Mouse (Mus musculus): ENCODE results near the gene Cpt1b. TPM values are rescaled to one million over a fixed set of nuclear protein-coding genes. Genes with fewer than 3 reads are reported as not detected.

Cpt1b gene
- polyA plus RNA-seq, 1 experiment from 2014 or later = 0.52 TPM

GRCm38 (mm10) chr15:89376957-89377356 lies 48.7 kb downstream of the Cpt1b start, which contains the start of gene Tymp:
Tymp (minus strand) TSS chr15:89377039.
- Histone ChIP-seq H3K4me2 (replicated peaks) (peak within 1 kb of the TSS; percentile 76), H3K27me3 (peaks cover 65% of the 10 kb centered on the region), H3K9ac (peak within 1 kb of the TSS; percentile 19; the same call in 1 of the 2 replicates), H3K36me3 (peaks cover 8% of the 10 kb centered on the region), H3K27ac (no peak within 1 kb of the TSS), H3K4me3 (no peak within 1 kb of the TSS; the same call in 1 of the 2 replicates), H3K4me1 (peaks cover 42% of the 10 kb centered on the region), H3K9me3 (no peaks in the 10 kb centered on the region)
- 12% methylated on average over 16 of the region's 16 CpGs for WGBS
- no peak for ATAC-seq (ENCODE audit: low FRiP score, low read depth)

DNA sequence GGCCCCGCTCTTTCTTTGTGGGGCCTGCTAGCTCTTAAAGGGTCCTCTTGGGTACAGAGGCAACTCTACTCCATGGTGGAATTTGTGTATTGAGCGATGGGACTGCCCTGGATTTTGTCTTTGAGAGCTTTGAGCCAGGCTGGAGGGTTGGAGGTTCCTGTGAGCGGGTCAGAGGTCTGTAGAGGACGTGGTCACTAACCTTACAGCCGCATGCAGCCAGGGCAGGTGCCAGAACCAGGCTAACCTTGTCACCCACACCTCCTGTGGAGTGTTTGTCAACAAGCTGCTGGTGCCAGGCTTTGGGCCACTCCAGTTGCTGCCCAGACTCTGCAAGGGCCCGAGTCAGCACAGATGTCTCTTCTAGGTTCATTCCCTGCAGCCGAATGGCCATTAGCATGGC lies 49.6 kb downstream of the Cpt1b start:
- Histone ChIP-seq H3K4me1 (peaks cover 42% of the 10 kb centered on the region), H3K27me3 (peaks cover 58% of the 10 kb centered on the region), H3K9me3 (no peaks in the 10 kb centered on the region), H3K27ac (no peak overlapping the region), H3K36me3 (peaks cover 18% of the 10 kb centered on the region), H3K4me3 (no peak overlapping the region), H3K4me2 (replicated peaks) (no peak overlapping the region), H3K9ac (no peak overlapping the region)
- ATAC-seq (ENCODE audit: low FRiP score, low read depth) = no peak
- WGBS = 78% methylated on average over 7 of the region's 7 CpGs

DNA sequence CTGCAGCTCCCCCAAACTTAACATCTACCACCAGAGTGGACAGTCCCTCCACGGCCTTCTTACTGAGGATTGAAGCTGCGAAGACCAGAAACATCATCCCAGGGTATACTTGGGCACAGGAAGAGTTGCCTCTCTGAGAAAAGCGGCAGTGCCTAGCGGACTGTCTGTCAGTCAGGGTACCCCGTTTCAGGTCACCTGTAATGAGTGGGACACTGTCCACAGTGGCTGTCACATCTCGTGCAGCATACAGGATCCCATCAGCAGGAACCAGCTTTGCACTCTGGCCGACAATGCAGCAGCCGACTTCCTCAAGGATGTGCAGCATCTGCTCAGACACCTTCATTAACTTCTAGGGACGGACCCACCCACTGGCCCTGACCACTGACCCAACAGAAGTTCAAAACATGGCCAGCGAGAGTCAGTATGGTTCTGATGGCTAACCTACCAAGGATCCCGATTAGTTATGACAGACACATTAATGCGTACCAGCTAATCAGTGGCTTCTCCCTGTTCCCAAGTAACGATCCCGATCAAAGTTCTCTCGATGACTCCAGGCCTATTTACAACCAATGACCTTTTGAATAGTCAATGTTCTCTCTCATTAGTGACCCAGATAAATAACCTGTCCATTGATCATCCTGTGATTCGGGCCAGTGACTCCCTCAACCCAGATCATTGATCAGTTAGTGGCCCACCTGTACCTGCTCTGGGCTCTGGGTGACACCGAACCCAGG lies 50.7 kb downstream of the Cpt1b start:
- H3K27ac ChIP-seq = no peak overlapping the region
- no peak overlapping the region for H3K4me3 ChIP-seq
- H3K4me1 ChIP-seq = peaks cover 42% of the 10 kb centered on the region
- H3K9ac ChIP-seq = 0 out of 2 replicates have a peak overlapping the region, but pooled peaks have one; percentile 84
- ATAC-seq (ENCODE audit: low FRiP score, low read depth) = no peak
- 0 out of 2 replicates have a peak overlapping the region, but pooled peaks have one; percentile 85 for H3K4me2 ChIP-seq (replicated peaks)
- peaks cover 28% of the 10 kb centered on the region for H3K36me3 ChIP-seq
- no peaks in the 10 kb centered on the region for H3K9me3 ChIP-seq
- peaks cover 47% of the 10 kb centered on the region for H3K27me3 ChIP-seq
- WGBS = 88% methylated on average over 17 of the region's 17 CpGs

DNA sequence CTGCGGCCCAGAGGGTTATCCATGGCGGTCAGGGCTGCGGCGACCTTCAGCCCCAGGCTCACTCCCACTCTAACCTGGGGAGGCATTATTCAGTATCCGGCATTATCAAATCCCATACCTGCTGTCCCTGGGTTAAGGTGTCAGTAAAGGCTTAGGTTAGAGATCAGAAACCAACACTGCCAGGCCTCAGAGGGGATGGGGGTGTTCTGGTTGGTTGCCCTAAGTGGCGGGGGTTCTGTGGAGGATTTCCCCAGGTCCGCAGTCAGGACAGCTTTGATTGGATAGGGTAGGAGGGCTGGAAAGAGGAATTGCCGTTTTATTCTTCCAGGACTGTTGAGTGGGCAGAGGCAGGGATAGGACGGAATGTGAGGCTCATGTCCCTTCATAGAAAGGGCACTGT lies 51.3 kb downstream of the Cpt1b start:
- Histone ChIP-seq H3K4me3 (peak overlapping the region; percentile 66), H3K4me1 (peaks cover 40% of the 10 kb centered on the region), H3K9ac (peak overlapping the region; percentile 84), H3K4me2 (replicated peaks) (peak overlapping the region; percentile 85), H3K36me3 (peaks cover 35% of the 10 kb centered on the region), H3K27me3 (peaks cover 42% of the 10 kb centered on the region), H3K9me3 (no peaks in the 10 kb centered on the region), H3K27ac (peak overlapping the region; percentile 87; the same call in 1 of the 2 replicates)
- no peak for ATAC-seq (ENCODE audit: low FRiP score, low read depth)
- WGBS = 42% methylated on average over 9 of the region's 9 CpGs

- no peaks in the 10 kb centered on the region for H3K9me3 ChIP-seq
- H3K9ac ChIP-seq = peak within 1 kb of the TSS; percentile 84
- peak within 1 kb of the TSS; percentile 66 for H3K4me3 ChIP-seq
- H3K4me1 ChIP-seq = peaks cover 34% of the 10 kb centered on the region
- under 1% methylated on average over 42 of the region's 42 CpGs for WGBS
- peak; percentile 84 for ATAC-seq (ENCODE audit: low FRiP score, low read depth)
- H3K36me3 ChIP-seq = peaks cover 40% of the 10 kb centered on the region
- H3K27me3 ChIP-seq = peaks cover 36% of the 10 kb centered on the region
- peak within 1 kb of the TSS; percentile 87 for H3K27ac ChIP-seq
- peak within 1 kb of the TSS; percentile 85 for H3K4me2 ChIP-seq (replicated peaks)
These were observed 51.9 kb downstream of the Cpt1b start, which contains the start of gene Sco2 for GRCm38 (mm10) chr15:89373762-89374248. Sco2 (minus strand) TSS chr15:89373846.

DNA sequence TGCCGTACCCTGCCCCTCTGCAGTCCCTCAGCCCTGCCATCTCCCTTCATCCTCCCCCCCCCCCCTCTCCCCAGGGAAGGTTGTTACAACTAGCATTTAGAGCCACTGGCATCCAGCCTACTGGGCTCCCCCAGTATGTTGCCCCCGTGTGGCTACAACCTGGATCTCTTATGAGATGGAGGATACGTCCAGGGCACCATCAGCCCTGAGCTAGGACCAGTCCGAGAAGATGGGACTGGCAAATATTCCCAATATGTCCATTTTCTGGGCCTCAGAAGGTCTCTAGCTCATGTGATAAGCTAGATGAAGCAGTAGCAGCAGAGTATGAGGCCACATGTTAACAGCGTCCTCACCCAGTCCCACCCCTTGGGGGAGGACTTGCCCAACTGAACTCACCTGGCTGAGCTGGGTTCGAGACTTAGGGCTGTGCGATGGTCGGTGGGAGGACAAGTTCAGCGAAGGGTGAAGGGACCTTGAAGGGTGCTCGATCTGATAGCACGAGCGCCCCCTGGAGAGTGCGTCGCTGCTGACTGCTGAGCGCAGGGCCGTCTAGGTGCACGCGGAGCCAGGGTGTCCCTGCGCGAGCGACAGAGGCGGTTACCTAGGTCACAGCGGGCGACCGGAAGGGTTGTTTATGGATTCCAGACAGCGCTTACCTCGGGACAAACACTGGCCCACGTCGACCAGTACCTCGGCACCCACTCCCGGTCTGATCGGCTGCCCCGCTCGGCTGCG lies 52.5 kb downstream of the Cpt1b start:
- peaks cover 46% of the 10 kb centered on the region for H3K36me3 ChIP-seq
- H3K4me2 ChIP-seq (replicated peaks) = peak overlapping the region; percentile 85
- 2% methylated on average over 35 of the region's 35 CpGs for WGBS
- no peaks in the 10 kb centered on the region for H3K9me3 ChIP-seq
- peak; percentile 77 for ATAC-seq (ENCODE audit: low FRiP score, low read depth)
- H3K9ac ChIP-seq = peak overlapping the region; percentile 84
- peaks cover 28% of the 10 kb centered on the region for H3K4me1 ChIP-seq
- H3K4me3 ChIP-seq = peak overlapping the region; percentile 66
- H3K27me3 ChIP-seq = peaks cover 30% of the 10 kb centered on the region
- H3K27ac ChIP-seq = peak overlapping the region; percentile 87

GRCm38 (mm10) chr15:89372536-89372935 lies 53.1 kb downstream of the Cpt1b start:
- H3K4me2 ChIP-seq (replicated peaks) = peak overlapping the region; percentile 85
- no peak overlapping the region for H3K27ac ChIP-seq
- WGBS = 84% methylated on average over 7 of the region's 7 CpGs
- H3K9me3 ChIP-seq = no peaks in the 10 kb centered on the region
- peaks cover 24% of the 10 kb centered on the region for H3K27me3 ChIP-seq
- H3K36me3 ChIP-seq = peaks cover 53% of the 10 kb centered on the region
- ATAC-seq (ENCODE audit: low FRiP score, low read depth) = no peak
- peak overlapping the region; percentile 66; the same call in 1 of the 2 replicates for H3K4me3 ChIP-seq
- H3K9ac ChIP-seq = peak overlapping the region; percentile 35; the same call in 1 of the 2 replicates
- peaks cover 24% of the 10 kb centered on the region for H3K4me1 ChIP-seq

GRCm38 (mm10) chr15:89372068-89372467 lies 53.6 kb downstream of the Cpt1b start:
- Histone ChIP-seq H3K9me3 (no peaks in the 10 kb centered on the region), H3K27ac (no peak overlapping the region), H3K4me1 (peaks cover 19% of the 10 kb centered on the region), H3K9ac (peak overlapping the region; percentile 35; the same call in 1 of the 2 replicates), H3K4me2 (replicated peaks) (no peak overlapping the region; the same call in 1 of the 2 replicates), H3K36me3 (peaks cover 57% of the 10 kb centered on the region), H3K4me3 (no peak overlapping the region), H3K27me3 (peaks cover 19% of the 10 kb centered on the region)
- 88% methylated on average over 13 of the region's 13 CpGs for WGBS
- ATAC-seq (ENCODE audit: low FRiP score, low read depth) = no peak

Other genes with a start within 250 kb of the Cpt1b start
- 130 and 144 TPM in 2 replicates for gene Plxnb2, start 245.1 kb downstream of the Cpt1b start, polyA plus RNA-seq (2015; fragmentation: Nextera tagmentation; extraction: Ambion mirVana)
- gene Dennd6b, start 229.4 kb downstream of the Cpt1b start, polyA plus RNA-seq (2015; fragmentation: Nextera tagmentation; extraction: Ambion mirVana) = 22.8 and 25.8 TPM in 2 replicates
- gene Ppp6r2, start 214.3 kb downstream of the Cpt1b start, polyA plus RNA-seq (2015; fragmentation: Nextera tagmentation; extraction: Ambion mirVana) = 31.8 and 36.3 TPM in 2 replicates
- gene Sbf1, start 110.6 kb downstream of the Cpt1b start, polyA plus RNA-seq (2015; fragmentation: Nextera tagmentation; extraction: Ambion mirVana) = 62.8 and 66.3 TPM in 2 replicates
- 0.54 and 0.83 TPM in 2 replicates for gene Adm2, start 103.1 kb downstream of the Cpt1b start, polyA plus RNA-seq (2015; fragmentation: Nextera tagmentation; extraction: Ambion mirVana)
- not detected in 2 replicates for gene Miox, start 91.5 kb downstream of the Cpt1b start, polyA plus RNA-seq (2015; fragmentation: Nextera tagmentation; extraction: Ambion mirVana)
- 57.6 and 65.1 TPM in 2 replicates for gene Lmf2, start 70.2 kb downstream of the Cpt1b start, polyA plus RNA-seq (2015; fragmentation: Nextera tagmentation; extraction: Ambion mirVana)
- 146 and 162 TPM in 2 replicates for gene Ncaph2, start 70.1 kb downstream of the Cpt1b start, polyA plus RNA-seq (2015; fragmentation: Nextera tagmentation; extraction: Ambion mirVana)
- gene Sco2, start 52.0 kb downstream of the Cpt1b start, polyA plus RNA-seq (2015; fragmentation: Nextera tagmentation; extraction: Ambion mirVana) = 5.4 and 5.8 TPM in 2 replicates
- 1.3 TPM in 2 replicates for gene Tymp, start 48.8 kb downstream of the Cpt1b start, polyA plus RNA-seq (2015; fragmentation: Nextera tagmentation; extraction: Ambion mirVana)
- 0.23 and 0.29 TPM in 2 replicates for gene Odf3b, start 46.6 kb downstream of the Cpt1b start, polyA plus RNA-seq (2015; fragmentation: Nextera tagmentation; extraction: Ambion mirVana)
- gene Klhdc7b, start 40.9 kb downstream of the Cpt1b start, polyA plus RNA-seq (2015; fragmentation: Nextera tagmentation; extraction: Ambion mirVana) = 0.05 TPM in 1 of 2 replicates, not detected in the other
- gene Syce3, start 15.4 kb downstream of the Cpt1b start, polyA plus RNA-seq (2015; fragmentation: Nextera tagmentation; extraction: Ambion mirVana) = not detected in 2 replicates
- 3.5 and 3.7 TPM in 2 replicates for gene C730034F03Rik, start 3.7 kb upstream of the Cpt1b start, polyA plus RNA-seq (2015; fragmentation: Nextera tagmentation; extraction: Ambion mirVana)
- not detected in 2 replicates for gene Gm44502, start 3.8 kb upstream of the Cpt1b start, polyA plus RNA-seq (2015; fragmentation: Nextera tagmentation; extraction: Ambion mirVana)
- 55.7 and 63.6 TPM in 2 replicates for gene Chkb, start 4.0 kb upstream of the Cpt1b start, polyA plus RNA-seq (2015; fragmentation: Nextera tagmentation; extraction: Ambion mirVana)
- gene Mapk8ip2, start 28.1 kb upstream of the Cpt1b start, polyA plus RNA-seq (2015; fragmentation: Nextera tagmentation; extraction: Ambion mirVana) = 2.2 and 2.4 TPM in 2 replicates
- gene Arsa, start 51.6 kb upstream of the Cpt1b start, polyA plus RNA-seq (2015; fragmentation: Nextera tagmentation; extraction: Ambion mirVana) = 23.0 TPM in 2 replicates
- 2.6 and 2.7 TPM in 2 replicates for gene Shank3, start 73.8 kb upstream of the Cpt1b start, polyA plus RNA-seq (2015; fragmentation: Nextera tagmentation; extraction: Ambion mirVana)
- gene Acr, start 142.5 kb upstream of the Cpt1b start, polyA plus RNA-seq (2015; fragmentation: Nextera tagmentation; extraction: Ambion mirVana) = 0.17 TPM in 1 of 2 replicates, not detected in the other
- 45.3 and 52.1 TPM in 2 replicates for gene Rabl2, start 166.1 kb upstream of the Cpt1b start, polyA plus RNA-seq (2015; fragmentation: Nextera tagmentation; extraction: Ambion mirVana)